Mouse (Mus musculus) lung, adult 10 weeks (tissue): ENCODE results near the gene Gm20869. TPM values are rescaled to one million over a fixed set of nuclear protein-coding genes. Genes with fewer than 3 reads are reported as not detected.

Experiments used
- polyA plus RNA-seq: library from polyadenylated mRNA; stranded (reverse); fragments of 350-450 nt; fragmentation: Illumina TruSeq; extraction: RNeasy Lipid Tissue Mini Kit (QIAGEN cat#74804); gene quantifications from one replicate; pipeline ENCODE4 v1.2.3, GENCODE M21; 2014; ENCODE audit warnings: low read depth, low replicate concordance; ENCODE audit not compliant: insufficient read depth

Gene Gm20869
- polyA plus RNA-seq, result not detected

DNA sequence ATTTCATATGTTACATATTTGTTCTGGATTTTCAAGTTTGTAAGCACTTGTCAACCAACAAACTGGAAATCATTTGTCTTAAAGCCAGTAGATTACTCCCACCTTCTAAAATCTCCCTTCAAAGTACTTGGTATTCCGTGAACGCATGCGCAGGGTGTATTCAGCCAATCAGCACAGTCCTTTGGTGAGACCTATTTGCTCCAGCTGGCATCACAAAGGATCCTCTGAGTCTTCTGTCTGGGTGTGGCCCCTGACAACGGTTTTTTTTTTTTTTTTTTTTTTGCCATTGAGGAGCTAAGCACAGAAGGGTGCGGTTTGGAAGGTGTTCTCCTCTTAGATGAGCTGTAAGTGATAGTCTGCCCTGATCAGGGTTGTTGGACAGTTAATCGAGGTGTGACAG lies at the start of gene Gm20869:
Gene Gm20869 (plus strand): TSS at position 301 of the 400 bp plus-strand sequence.

Other genes starting within 250 kb of the Gm20869 start
- gene Gm20870, start 222.6 kb downstream of the Gm20869 start, polyA plus RNA-seq, result not detected